Mouse (Mus musculus) E14TG2a.4 (cell line): ENCODE data around the gene Pla2g12b.

Source experiments
- CTCF ChIP-seq: conservative IDR thresholded peaks from 2 replicates; pipeline ENCODE4 v1.5.1; 2014; ENCODE audit warnings: low read length
- NANOG ChIP-seq: IDR thresholded peaks from 2 replicates; pipeline ENCODE4 v1.6.1; 2014; ENCODE audit warnings: borderline replicate concordance, low read length, mixed read lengths

DNA sequence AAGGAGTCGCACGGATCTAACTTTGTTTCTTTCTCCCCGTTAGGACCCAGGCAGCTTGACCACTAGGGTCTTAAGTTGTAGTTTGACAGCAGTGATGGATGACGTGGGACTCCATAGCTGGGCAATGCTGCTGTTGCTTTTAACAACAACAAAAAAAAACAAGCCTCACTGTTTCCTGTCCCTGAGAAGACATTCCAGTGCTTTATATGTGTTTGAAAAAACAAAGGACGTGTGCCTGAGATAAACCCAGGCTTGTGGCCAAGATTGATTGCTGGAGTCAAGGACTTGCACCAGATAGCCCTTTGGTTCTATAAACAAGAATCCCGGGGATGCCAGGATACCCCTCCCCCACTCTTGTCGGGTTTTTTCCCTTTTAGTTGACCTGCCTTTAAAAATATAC, 39.8 kb downstream of the Pla2g12b start:
- TF ChIP-seq CTCF: no peak
- no peak for TF ChIP-seq NANOG
